Mouse (Mus musculus) CD4-positive, CD25-positive, alpha-beta regulatory T cell, adult 4 months (primary cell): ENCODE measurements around the gene Zfp217. TPM values are rescaled to one million over a fixed set of nuclear protein-coding genes. Genes with fewer than 3 reads are reported as not detected.
"Not testable (repeated sequence)": the region's sequence is repeated elsewhere in the genome, so short reads cannot be mapped to it uniquely, and the experiment has no call there.

Experiments
- ATAC-seq: one replicate; pipeline ENCODE4 v1.8.0; 2017
- polyA plus RNA-seq, 2 experiments: library from polyadenylated mRNA; unstranded; fragments of 100-300 nt; shearing (Covaris generic); gene quantifications; one replicate each; pipeline ENCODE4 v1.2.1; 2017

Gene Zfp217
- polyA plus RNA-seq: 10 to 100 TPM in 1 of 2 experiments, 1 to 10 TPM in 1; 8.1 to 10.4 TPM

- ATAC-seq: peak; percentile 82
Observed at GRCm38 (mm10) chr2:170147661-170148153, at the start of gene Zfp217. TSS of gene Zfp217 (minus strand) at chr2:170148103.

- peak; percentile 37 for ATAC-seq
Observed at GRCm38 (mm10) chr2:170195542-170196089, 47.7 kb upstream of the Zfp217 start.

DNA sequence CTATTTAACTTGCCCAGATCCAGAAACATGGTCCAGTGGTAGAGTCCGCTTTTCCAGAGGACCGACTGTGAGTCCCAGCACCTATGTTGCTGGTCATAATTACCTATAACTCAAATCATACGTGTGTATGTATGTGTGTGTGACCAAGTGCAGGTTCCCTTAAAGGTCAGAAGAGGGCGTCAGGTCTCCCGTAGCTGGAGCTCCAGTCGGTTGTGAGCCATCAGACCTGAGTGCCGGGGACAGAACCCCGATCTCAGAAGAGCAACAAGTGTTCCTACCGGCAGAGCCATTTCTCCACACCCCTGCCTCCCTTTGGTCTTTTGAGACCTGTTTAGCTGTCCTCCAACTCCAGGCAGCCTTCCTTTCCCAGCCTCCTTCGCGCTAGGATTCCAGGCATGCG, 46.9 kb upstream of the Zfp217 start:
- ATAC-seq: no peak

DNA sequence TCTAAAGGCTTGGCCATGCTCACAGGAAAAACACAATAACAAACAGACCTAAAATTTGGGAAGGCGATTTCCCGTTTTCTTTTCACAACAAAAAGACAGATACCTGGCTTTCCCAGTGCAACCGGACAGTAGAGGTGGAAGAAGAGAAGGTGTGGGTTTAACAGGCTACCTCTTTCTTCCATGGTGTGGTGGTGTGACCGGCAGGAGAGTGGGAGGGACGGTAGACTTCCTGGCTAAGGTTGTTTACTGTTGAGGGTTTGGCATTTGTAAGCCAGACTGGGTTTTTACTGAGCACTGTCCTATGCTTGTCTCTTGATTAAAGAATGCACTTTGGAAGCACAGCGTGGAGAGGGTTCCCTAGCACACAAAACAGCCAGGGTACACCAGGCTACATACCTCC, 45.9 kb upstream of the Zfp217 start:
- no peak for ATAC-seq

DNA sequence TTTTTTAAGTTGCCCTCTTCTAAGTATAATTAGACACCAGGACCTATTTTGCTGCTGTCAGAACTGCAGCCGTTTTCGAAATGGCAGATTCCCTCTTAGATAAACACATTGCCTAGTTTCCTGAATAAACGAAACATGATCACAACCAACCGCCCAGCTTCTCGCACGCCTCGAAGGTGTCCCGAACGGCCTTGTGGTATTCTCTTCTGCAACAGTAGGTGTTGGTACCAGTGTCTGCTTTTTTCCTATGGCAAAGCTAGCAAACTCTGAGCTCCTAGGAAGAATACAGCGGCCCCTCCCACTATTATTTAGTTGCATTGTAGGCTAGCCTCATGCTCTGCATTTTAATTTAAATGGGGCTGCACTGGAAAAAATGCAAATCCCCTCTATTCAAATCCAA, 45.3 kb upstream of the Zfp217 start:
- no peak for ATAC-seq

- no peak for ATAC-seq
Observed at GRCm38 (mm10) chr2:170192731-170193149, 44.8 kb upstream of the Zfp217 start.

DNA sequence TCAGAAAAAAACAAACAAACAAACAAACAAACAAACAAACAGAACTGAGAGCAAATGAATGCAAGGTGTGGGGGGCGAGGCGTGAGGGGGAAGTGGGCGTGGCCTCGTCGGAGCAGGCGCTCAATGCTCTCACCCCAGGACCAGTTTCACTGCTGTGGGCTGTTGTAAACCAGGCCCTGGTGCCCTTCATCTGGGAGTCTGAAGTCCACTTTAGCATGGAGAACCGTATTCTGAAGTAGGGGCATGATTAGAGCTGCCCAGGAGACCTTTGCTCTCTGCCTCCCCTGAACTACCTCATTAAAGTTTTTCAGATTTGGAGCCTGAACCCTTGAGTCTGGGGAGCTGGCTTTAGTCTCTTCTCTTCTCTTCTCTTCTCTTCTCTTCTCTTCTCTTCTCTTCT, 40.8 kb upstream of the Zfp217 start:
- ATAC-seq: no peak

GRCm38 (mm10) chr2:170185137-170185837, 37.4 kb upstream of the Zfp217 start:
- ATAC-seq: peak; percentile 27

DNA sequence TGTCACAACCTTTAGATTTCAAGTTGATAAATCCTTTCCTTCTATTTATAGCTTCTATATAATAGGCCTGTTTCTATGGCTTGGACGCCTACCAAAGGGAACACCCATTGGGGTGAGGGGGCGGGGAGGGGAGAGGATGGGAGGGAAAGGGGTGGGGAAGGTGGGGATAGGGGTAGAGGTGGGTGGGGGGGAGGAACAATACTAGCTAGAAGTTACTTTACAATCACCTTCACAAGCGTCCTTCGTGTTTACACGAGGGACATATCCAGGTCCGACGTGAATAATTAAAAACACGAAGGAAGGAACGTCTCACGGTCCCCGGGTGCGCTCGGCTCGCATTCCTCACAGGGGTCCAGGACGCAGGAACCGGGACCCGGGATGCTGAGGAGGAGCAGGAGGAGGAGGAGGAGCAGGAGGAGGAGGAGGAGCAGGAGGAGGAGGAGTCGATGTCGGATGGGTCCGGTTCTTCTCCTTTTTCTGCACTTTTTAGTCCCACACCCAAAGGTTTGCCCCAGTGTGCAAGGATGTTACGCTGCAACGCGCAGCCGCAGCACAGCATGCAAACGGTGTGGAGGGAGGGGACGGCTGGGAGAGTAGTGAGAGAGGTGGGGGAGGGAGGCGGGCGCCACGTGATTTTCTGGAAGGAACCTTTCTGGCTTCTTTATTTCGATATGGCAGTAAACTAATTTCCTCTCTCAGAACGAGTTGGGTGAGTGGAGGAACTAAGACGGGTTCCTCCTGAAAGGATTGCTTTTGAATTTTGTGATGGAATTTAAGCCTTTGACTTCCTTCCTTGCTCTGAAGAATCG, 36.5 kb upstream of the Zfp217 start:
- peak; percentile 96 for ATAC-seq

DNA sequence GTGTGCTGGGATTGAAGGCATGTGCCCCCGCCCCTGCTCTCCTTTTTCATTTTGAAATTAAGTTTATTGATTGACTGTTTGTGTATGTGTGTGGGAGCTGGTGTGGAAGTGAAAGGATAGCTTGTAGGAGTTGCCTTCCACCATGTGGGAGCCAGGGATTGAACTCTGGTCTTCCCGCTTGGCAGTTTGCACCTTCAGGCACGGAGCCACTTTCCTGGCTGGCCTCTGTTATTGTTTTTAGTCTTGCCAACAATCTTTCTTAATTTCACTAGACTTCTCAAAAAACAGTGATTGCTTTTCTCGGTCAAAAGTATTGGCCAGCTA, 35.9 kb upstream of the Zfp217 start:
- no peak for ATAC-seq

- no peak for ATAC-seq
Observed at GRCm38 (mm10) chr2:170181862-170182261, 34.0 kb upstream of the Zfp217 start.

DNA sequence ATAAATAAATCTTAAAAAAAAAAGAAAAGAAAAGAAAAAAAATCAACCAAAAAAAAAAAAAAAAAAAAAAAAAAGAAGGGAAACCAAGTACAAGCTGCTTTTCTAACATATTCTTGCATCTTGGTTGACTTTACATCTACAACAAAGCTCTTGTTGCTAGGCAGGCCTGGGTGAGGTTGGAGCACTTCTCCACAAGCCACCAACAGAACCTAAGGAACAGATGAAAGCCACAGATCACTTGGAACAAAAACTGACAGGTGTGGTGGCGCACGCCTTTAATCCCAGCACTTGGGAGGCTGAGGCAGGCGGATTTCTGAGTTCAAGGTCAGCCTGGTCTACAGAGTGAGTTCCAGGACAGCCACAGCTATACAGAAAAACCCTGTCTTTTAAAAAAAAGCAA, 32.9 kb upstream of the Zfp217 start:
- not testable (repeated sequence) for ATAC-seq

- no peak for ATAC-seq
Observed at GRCm38 (mm10) chr2:170179317-170179716, 31.4 kb upstream of the Zfp217 start.

- no peak for ATAC-seq
Observed at GRCm38 (mm10) chr2:170177323-170177722, 29.4 kb upstream of the Zfp217 start.

DNA sequence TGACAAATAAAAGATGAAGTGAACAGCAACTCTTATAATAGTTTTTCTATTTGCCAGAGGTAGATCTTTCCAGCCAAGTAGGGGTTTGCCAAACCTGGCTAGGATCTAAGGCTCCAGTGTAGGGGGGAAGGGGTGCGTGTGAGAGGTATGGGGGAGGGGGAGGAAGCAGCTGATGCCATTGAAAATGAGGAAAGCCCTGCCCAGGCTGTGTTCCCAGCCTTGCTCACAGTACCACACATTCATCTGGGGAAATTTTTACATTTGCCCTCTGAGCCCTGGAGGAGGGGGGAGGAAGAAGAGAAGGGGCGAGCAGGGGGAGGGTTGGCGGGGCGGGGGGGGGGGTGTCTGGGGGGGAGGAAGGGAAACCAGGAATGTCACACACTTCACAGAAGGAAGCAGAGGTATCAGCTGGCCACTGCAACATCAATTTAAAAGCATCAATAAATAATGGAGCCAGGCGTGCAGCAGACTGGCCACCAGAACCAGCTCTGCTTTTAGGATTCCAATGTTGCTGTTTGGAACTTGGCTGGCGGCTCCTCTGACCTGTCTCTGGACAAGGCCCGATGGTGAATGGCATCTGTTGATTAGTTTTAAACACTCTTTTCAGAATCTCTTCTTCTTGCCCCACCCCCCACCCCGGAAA, 28.5 kb upstream of the Zfp217 start:
- no peak for ATAC-seq

DNA sequence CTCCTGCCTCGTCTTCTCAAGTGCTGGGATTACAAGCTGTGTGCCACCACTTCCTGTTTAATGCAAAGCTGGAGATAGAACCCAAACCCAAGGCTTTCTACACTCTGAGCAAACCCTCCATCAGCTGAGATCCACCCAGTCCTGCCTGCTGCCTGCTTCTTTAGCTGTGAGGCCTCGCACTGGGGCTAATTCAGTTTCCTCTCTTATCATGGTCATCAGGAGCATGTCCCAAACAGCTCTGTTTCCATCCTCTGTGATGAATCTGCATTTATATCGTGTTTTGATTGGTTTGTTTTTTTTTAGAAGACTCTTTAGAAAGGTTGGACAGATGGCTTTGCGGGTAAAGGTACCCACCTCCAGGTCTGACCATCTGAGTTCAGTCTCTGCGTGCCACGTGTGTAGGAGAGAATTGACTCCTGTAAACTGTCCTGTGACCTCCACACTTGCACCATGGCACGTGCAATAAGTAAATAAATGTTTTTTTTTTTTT, 27.8 kb upstream of the Zfp217 start:
- ATAC-seq: peak; percentile 63

GRCm38 (mm10) chr2:170175190-170175589, 27.3 kb upstream of the Zfp217 start:
- ATAC-seq: no peak

DNA sequence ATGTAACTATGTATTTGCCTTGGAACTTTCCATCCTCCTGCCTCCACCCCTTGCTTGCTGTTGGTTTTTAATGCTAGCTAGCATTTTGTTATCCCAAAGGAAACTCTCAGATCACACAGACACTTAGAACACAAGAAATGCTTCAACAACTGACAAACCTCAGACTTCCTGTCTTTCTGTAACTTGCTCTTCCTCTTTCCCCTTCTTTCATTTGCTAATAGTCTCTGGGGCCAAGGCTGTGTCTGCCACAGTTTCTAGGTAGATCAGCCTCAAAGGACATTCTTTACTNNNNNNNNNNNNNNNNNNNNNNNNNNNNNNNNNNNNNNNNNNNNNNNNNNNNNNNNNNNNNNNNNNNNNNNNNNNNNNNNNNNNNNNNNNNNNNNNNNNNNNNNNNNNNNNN, 21.2 kb upstream of the Zfp217 start:
- ATAC-seq: peak; percentile 83

DNA sequence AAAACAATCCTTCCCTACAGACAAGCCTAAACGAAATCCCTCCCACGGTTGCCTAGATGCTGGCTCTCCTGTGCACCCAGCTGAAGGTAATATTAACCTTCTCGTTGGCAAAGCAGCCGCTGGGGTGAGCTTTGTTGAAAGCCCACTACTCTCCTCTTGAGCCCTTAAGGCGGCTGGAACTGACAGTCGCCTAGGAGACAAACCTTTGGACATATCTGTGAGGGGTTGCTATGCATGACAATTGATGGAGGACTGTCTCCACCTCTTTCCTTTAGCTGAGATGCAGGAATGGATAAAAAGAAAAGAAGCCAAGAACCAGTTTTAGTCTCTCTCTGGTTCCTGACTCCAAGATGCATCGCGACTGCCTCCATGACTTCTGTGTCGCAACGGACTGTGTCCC, 17.7 kb upstream of the Zfp217 start:
- ATAC-seq: no peak

DNA sequence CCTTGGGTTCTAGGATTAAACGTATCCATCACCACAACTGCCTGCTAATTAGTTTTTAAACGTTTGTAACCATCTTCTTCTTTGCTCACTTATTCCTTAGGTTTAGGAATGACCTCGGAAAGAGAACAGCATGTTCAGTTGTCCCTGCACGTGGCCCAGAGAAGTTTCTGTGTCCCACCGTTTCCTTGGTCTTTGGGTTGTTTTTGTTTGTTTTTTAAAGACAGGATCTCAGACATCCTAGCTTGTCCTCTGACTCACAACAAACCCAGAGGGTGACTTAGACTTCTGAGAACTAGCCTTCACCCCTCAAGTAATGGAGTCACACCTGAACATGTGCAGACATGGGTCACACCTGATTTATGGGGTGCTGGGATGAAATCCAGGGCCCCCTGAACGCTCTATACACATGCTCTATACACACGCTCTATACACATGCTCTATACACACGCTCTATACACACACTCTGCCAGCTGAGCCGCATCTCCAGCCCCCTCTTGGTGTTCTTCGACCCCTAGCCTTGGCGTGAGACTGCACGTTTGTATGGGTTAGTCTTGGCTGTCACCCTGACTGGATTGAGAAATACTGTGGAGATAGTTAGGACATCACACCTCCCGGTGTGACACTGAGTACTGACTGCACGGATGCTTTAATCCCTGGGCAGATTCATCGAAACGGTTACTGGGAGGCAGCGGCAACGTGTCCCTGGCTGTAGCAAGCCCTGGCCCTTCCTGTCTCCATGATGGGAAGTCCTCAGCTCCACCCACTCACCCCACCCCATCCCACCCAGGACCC, 16.0 kb upstream of the Zfp217 start:
- no peak for ATAC-seq

DNA sequence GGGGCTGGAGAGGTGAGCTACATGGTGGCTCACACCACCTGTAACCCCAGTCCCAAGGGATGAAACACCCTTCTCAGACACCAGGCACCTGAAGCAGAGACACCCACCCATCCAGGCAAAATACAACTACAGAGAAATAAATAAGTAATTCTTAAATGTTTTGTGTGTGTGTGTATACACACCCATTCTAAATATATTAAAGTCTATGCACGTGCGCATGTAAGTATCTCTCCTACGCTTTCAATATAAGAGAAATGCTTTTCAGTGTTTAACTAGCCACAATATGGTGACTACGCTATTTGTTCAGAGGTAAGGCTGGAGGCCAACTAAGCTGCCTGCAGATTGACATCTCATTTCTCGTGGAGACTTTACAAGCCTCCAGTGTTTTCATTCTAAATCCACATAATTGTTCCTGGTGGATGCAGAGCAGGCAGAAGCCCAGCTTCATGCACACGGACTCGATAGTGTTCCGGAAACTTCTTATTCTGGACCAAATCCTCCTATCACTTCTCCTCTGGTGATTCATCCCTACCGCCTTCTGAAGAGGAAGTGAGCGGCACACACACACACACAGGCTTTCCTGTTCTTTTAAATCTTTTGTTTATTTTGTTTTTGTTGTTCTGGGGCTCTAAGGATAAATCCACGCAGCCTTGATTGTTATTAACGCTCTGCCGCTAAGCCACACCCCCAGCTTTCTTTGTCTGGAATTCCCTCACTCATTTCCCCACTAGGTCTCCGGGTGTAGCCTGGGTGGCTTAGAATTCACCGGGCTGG, 12.1 kb upstream of the Zfp217 start:
- ATAC-seq: peak; percentile 31
